Mouse (Mus musculus): ENCODE data around the gene Nhsl1.

DNA sequence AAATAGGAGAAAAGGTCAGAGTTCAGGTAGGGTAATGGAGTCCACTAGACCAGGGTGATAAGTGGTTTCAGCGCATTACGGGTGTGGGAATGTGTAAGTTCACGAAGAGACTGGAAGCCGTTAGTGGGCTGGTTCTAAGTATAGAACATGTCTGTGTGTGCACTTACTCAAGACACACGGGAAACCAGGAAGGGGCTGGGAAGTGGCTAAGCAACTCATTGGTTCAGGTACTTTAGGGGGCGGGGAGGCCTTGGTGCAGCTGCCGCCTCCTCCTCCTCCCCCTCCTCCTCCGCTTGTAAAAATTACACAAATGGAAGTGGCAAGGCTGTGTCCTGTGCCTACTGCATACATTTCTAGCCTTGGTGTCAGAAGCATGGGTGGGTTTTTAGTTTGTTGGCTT lies 213.5 kb downstream of the Nhsl1 start:
- TF ChIP-seq POLR2A (IDR thresholded peaks at IDR 0.05; ENCODE audit: control insufficient read depth, low read depth, low read length) = no peak
- TF ChIP-seq CTCF (IDR thresholded peaks at IDR 0.05; ENCODE audit: control insufficient read depth, insufficient read depth, insufficient replicate concordance, low read depth, low read length) = no peak

Data from testis, adult 2 months (tissue).